Mouse (Mus musculus) hindbrain, embryonic 15.5 days (tissue): Measurements from ENCODE around the gene Npas3. TPM values are rescaled to one million over a fixed set of nuclear protein-coding genes. Genes with fewer than 3 reads are reported as not detected.
A peak's percentile ranks its signal among the peaks of the same experiment; 100 is the strongest.

ENCODE experiments used
- ATAC-seq: fragments of 200-750 bp; cut with Nextera tagmentation; 2 replicates; pipeline ENCODE4 v1.8.0; 2017; ENCODE audit warnings: low read depth, moderate number of reproducible peaks, moderate TSS enrichment; ENCODE audit not compliant: low FRiP score
- H3K27ac ChIP-seq: fragments of 300-500 bp; sonication (generic); replicated peaks from 2 replicates; pipeline ENCODE4 v1.5.1; 2015; ENCODE audit warnings: mild to moderate bottlenecking, inconsistent platforms
- H3K27me3 ChIP-seq: fragments of 300-500 bp; sonication (generic); 2 replicates; pipeline ENCODE4 v1.6.1; 2015; ENCODE audit warnings: control low read depth, inconsistent platforms
- H3K36me3 ChIP-seq: fragments of 300-500 bp; sonication (generic); 2 replicates; pipeline ENCODE4 v1.6.1; 2015; ENCODE audit warnings: control low read depth, inconsistent platforms
- H3K4me1 ChIP-seq: fragments of 300-500 bp; sonication (generic); replicated peaks from 2 replicates; pipeline ENCODE4 v1.6.1; 2015; ENCODE audit warnings: control low read depth, inconsistent platforms
- H3K4me2 ChIP-seq: fragments of 300-500 bp; sonication (generic); 2 replicates; pipeline ENCODE4 v1.6.1; 2015; ENCODE audit warnings: moderate library complexity, mild to moderate bottlenecking, inconsistent platforms
- H3K4me3 ChIP-seq: fragments of 300-500 bp; sonication (generic); 2 replicates; pipeline ENCODE4 v1.5.1; 2015; ENCODE audit warnings: mild to moderate bottlenecking, inconsistent platforms
- H3K9ac ChIP-seq: fragments of 300-500 bp; sonication (generic); 2 replicates; pipeline ENCODE4 v1.6.1; 2015; ENCODE audit warnings: inconsistent platforms
- H3K9me3 ChIP-seq: fragments of 300-500 bp; sonication (generic); 2 replicates; pipeline ENCODE4 v1.6.1; 2016; ENCODE audit warnings: control low read depth, inconsistent platforms
- WGBS: fragments of 180-500 bp; shearing (Covaris S2); methylation state at CpG from one replicate; pipeline ENCODE4 v1.1.7; 2015; 5-methylcytosine and 5-hydroxymethylcytosine counted together
- polyA plus RNA-seq: library from polyadenylated mRNA; unstranded; fragments of >200 nt; fragmentation: Nextera tagmentation; extraction: Ambion mirVana; gene quantifications from 2 replicates; pipeline ENCODE4 v1.2.1, GENCODE M21; 2015

Npas3 gene
- polyA plus RNA-seq, 1 experiment from 2014 or later: 27.1 TPM

DNA sequence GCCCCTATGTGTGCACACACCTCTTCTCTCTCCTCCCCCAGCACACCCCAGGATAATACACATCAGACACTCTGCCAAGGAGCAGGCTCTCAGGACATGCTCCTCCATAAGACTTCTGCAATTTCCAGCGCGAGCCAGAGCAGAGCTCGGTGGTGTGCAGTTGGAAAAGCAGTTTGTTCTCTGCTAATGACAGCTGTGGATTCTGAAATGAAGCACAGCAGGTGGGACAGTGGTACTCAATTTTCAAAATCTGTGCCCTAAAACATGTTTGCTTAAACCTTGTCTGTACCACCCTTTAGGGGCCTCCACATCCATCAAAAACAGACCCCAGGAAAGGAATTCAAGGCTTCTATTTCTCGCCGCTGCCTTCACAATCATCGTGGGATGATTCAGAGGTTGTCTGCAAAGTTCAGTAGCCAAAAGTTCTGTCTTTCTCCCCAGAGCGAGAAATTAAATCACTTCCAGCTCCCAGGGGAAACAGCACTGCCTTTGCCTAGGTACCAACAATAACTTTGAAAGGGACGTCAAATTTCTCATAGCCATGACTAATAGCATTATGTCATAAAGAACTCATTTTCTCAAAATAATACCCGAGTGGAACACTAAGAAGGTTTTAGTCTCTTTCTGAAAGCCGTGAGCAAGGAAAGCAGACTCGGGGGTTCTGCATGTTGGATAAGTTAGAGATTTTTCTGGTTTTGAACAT, 533.5 kb downstream of the Npas3 start:
- Histone ChIP-seq H3K27me3 (no peaks in the 10 kb centered on the region), H3K4me3 (no peak overlapping the region), H3K9me3 (no peaks in the 10 kb centered on the region), H3K4me2 (no peak overlapping the region), H3K9ac (no peak overlapping the region), H3K4me1 (peaks cover 15% of the 10 kb centered on the region), H3K36me3 (no peaks in the 10 kb centered on the region), H3K27ac (no peak overlapping the region; the same call in 1 of the 2 replicates)
- ATAC-seq: no peak
- WGBS: 36% methylated on average over 11 of the region's 11 CpGs

DNA sequence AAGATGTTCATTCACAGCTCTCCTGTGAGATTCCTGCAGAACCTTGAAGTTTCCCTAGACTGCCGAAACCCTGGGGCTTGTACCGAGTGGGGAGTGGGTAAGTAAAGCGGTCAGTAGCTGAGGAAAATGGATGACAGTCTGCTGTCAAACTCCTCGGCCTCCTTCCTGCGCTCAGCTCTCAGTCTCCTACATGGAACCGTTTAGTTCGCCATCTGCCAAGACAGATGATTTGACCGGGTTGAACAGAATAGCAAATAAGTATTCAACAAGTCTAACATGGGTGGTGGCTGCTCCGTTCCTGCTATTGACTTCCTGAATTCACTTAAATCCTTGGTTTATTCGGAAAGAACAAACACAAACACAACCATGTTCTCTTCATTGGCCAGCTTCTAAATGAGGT, 541.0 kb downstream of the Npas3 start:
- no peak overlapping the region for H3K9ac ChIP-seq
- WGBS: 71% methylated on average over 10 of the region's 10 CpGs
- peaks cover 14% of the 10 kb centered on the region for H3K4me1 ChIP-seq
- H3K27ac ChIP-seq: no peak overlapping the region
- H3K4me3 ChIP-seq: no peak overlapping the region
- no peak overlapping the region for H3K4me2 ChIP-seq
- ATAC-seq: no peak
- H3K27me3 ChIP-seq: no peaks in the 10 kb centered on the region
- no peaks in the 10 kb centered on the region for H3K9me3 ChIP-seq
- H3K36me3 ChIP-seq: no peaks in the 10 kb centered on the region

DNA sequence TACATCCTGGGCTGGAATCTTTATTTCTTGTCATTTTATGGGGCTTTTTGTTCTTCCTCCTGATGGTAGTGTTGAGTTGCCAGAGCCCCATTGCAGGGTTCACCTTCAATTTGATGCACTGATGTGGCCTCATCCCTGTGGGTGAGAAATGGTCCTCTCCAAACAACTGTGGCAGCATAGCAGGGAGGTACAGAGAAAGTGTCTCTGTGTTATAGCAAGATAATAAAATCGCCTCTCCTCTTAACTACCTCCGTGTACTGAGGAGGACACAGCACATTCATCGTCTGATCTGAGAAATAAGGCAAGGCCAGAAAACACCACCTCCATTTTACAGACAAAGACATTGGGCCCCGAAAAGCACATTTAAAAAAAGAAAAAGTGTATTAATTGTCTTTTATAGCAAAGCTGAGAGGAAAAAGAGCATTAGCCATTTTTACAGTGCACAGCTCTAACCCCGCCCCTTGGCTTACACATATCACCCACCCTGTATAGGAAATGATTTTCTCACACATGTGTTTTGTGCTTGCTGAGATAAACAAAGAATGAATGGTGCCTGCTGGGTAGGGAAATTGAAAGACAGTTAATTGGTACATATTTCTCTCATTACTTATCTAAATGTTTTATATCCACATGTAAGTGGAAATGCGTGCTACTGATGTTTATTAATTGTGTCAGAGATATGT, 546.4 kb downstream of the Npas3 start:
- no peaks in the 10 kb centered on the region for H3K27me3 ChIP-seq
- H3K4me2 ChIP-seq: no peak overlapping the region
- H3K27ac ChIP-seq: no peak overlapping the region
- no peaks in the 10 kb centered on the region for H3K9me3 ChIP-seq
- ATAC-seq: peak; percentile 48; the same call in 1 of the 2 replicates
- H3K4me3 ChIP-seq: no peak overlapping the region
- H3K36me3 ChIP-seq: no peaks in the 10 kb centered on the region
- peaks cover 14% of the 10 kb centered on the region for H3K4me1 ChIP-seq
- WGBS: 81% methylated on average over 6 of the region's 6 CpGs
- no peak overlapping the region for H3K9ac ChIP-seq

DNA sequence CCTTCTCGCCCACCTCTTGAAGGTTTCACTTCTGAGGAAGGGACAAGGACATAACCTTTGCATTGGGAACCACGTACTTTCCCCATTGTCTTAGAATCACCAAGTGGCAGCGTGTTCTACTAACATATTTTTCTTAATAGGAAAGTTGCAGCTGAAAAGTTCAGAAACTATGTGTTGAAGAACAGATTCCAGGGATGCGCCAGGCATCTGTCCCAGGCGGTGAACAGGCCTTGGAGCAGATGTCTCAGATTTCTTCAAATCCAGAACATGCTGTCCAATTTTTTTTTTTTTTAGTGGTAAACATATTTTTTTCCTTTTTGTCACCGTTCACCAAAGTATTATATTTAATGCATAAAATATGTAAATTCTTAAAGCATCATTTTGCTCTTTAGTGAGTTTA, 553.4 kb downstream of the Npas3 start:
- Histone ChIP-seq H3K27me3 (no peaks in the 10 kb centered on the region), H3K9ac (no peak overlapping the region), H3K4me1 (peaks cover 12% of the 10 kb centered on the region), H3K4me3 (no peak overlapping the region), H3K9me3 (no peaks in the 10 kb centered on the region), H3K4me2 (no peak overlapping the region), H3K36me3 (no peaks in the 10 kb centered on the region), H3K27ac (no peak overlapping the region)
- WGBS: 85% methylated on average over 6 of the region's 6 CpGs
- ATAC-seq: no peak

DNA sequence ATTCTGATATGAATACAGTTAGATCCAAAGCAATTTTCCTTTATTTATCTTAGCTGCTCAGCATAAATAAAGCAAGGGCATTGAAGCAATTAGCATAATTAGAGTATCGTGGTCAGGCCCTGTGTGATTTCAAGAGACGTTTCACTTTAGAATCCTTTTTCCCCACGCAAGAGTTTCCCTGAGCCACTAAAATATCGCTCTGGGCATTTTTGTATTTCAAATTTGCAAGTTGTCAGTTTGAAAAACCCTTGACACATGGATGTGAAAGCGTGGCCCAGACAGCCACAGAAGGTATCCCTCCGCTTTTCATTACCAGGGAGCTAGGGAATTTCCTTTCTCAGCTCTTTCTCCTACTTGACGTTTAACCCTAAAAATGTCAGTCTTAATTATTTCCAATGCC, 553.9 kb downstream of the Npas3 start:
- 38% methylated on average over 7 of the region's 7 CpGs for WGBS
- no peaks in the 10 kb centered on the region for H3K36me3 ChIP-seq

GRCm38 (mm10) chr12:53810081-53810480, 561.6 kb downstream of the Npas3 start:
- Histone ChIP-seq H3K27me3 (no peaks in the 10 kb centered on the region), H3K36me3 (no peaks in the 10 kb centered on the region), H3K9ac (no peak overlapping the region), H3K27ac (no peak overlapping the region), H3K4me3 (no peak overlapping the region), H3K4me2 (no peak overlapping the region), H3K9me3 (no peaks in the 10 kb centered on the region), H3K4me1 (peaks cover 4% of the 10 kb centered on the region)
- ATAC-seq: no peak
- WGBS: 95% methylated on average over 2 of the region's 2 CpGs

More for the DNA sequence above, 553.9 kb downstream of the Npas3 start:
- H3K27ac ChIP-seq: no peak overlapping the region
- H3K9ac ChIP-seq: no peak overlapping the region
- no peak for ATAC-seq
- H3K4me1 ChIP-seq: peaks cover 12% of the 10 kb centered on the region
- no peak overlapping the region for H3K4me3 ChIP-seq
- H3K4me2 ChIP-seq: no peak overlapping the region
- H3K9me3 ChIP-seq: no peaks in the 10 kb centered on the region
- H3K27me3 ChIP-seq: no peaks in the 10 kb centered on the region

- ATAC-seq: no peak
- Histone ChIP-seq H3K9ac (no peak overlapping the region), H3K4me1 (peaks cover 5% of the 10 kb centered on the region; the same call in 1 of the 2 replicates), H3K4me2 (no peak overlapping the region), H3K27me3 (no peaks in the 10 kb centered on the region), H3K27ac (no peak overlapping the region), H3K9me3 (no peaks in the 10 kb centered on the region), H3K36me3 (no peaks in the 10 kb centered on the region), H3K4me3 (no peak overlapping the region)
- 94% methylated on average over 7 of the region's 7 CpGs for WGBS
Measured at GRCm38 (mm10) chr12:53814291-53814690, 565.8 kb downstream of the Npas3 start.

- no peaks in the 10 kb centered on the region for H3K27me3 ChIP-seq
- no peak overlapping the region for H3K4me2 ChIP-seq
- 93% methylated on average over 4 of the region's 4 CpGs for WGBS
- no peak overlapping the region for H3K9ac ChIP-seq
- H3K27ac ChIP-seq: no peak overlapping the region
- no peaks in the 10 kb centered on the region for H3K9me3 ChIP-seq
- H3K4me3 ChIP-seq: no peak overlapping the region
- ATAC-seq: no peak
- peaks cover 12% of the 10 kb centered on the region; the same call in 1 of the 2 replicates for H3K4me1 ChIP-seq
- H3K36me3 ChIP-seq: no peaks in the 10 kb centered on the region
Measured at GRCm38 (mm10) chr12:53819982-53820381, 571.5 kb downstream of the Npas3 start.

- WGBS: 58% methylated on average over 4 of the region's 4 CpGs
- Histone ChIP-seq H3K9ac (no peak overlapping the region), H3K9me3 (no peaks in the 10 kb centered on the region), H3K27ac (no peak overlapping the region), H3K4me1 (peaks cover 26% of the 10 kb centered on the region; the same call in 1 of the 2 replicates), H3K4me3 (no peak overlapping the region), H3K27me3 (no peaks in the 10 kb centered on the region), H3K36me3 (no peaks in the 10 kb centered on the region), H3K4me2 (no peak overlapping the region)
- ATAC-seq: no peak
Measured at GRCm38 (mm10) chr12:53822881-53823280, 574.4 kb downstream of the Npas3 start.

DNA sequence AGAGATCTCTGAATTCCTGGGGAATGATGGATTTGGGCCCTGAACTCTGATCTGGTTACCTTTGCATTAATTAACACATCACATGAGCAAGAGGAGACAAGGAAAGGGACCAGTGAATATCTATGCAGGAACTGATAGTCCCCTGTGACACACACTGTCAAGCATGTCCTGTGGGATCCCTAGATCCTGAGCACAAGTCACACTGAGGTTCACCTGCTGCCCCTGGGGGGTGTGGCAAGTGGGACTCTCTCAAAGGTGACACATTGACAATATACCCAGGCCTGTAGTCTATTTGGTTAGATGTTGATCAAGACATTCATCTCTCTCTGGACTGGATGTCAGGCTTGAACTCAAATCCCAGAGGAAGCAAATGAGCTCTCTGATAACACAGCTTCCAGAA, 576.8 kb downstream of the Npas3 start:
- Histone ChIP-seq H3K4me1 (peaks cover 21% of the 10 kb centered on the region; the same call in 1 of the 2 replicates), H3K9me3 (no peaks in the 10 kb centered on the region), H3K9ac (no peak overlapping the region), H3K27me3 (no peaks in the 10 kb centered on the region), H3K27ac (no peak overlapping the region), H3K4me3 (no peak overlapping the region), H3K36me3 (no peaks in the 10 kb centered on the region), H3K4me2 (no peak overlapping the region)
- ATAC-seq: no peak

- peaks cover 21% of the 10 kb centered on the region; the same call in 1 of the 2 replicates for H3K4me1 ChIP-seq
- H3K9me3 ChIP-seq: no peaks in the 10 kb centered on the region
- no peak overlapping the region for H3K9ac ChIP-seq
- no peak overlapping the region for H3K27ac ChIP-seq
- 49% methylated on average over 12 of the region's 12 CpGs for WGBS
- no peak overlapping the region for H3K4me3 ChIP-seq
- no peaks in the 10 kb centered on the region for H3K36me3 ChIP-seq
- no peak overlapping the region for H3K4me2 ChIP-seq
- ATAC-seq: peak; percentile 28
- H3K27me3 ChIP-seq: no peaks in the 10 kb centered on the region
Measured at GRCm38 (mm10) chr12:53825898-53826605, 577.6 kb downstream of the Npas3 start.

DNA sequence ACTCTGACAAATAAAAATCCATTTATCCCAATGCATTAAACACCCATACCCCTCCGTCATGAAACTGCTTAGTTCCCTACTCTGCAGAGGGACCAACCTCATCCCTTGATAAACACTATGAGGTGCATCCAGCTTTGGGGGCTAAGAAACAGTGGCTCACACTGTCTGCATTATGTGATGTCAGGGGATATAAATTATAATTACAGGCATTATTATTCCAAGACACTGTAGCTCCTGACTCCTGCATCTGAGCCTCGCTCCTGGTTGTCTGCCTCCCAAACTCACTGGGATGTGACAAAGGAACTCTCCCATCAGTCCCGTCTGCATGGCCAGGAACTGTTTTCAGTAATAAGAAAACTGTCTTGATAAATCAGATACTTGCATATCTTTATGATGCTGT, 578.3 kb downstream of the Npas3 start:
- Histone ChIP-seq H3K4me1 (peaks cover 22% of the 10 kb centered on the region; the same call in 1 of the 2 replicates), H3K4me2 (no peak overlapping the region), H3K27me3 (no peaks in the 10 kb centered on the region), H3K36me3 (no peaks in the 10 kb centered on the region), H3K9ac (no peak overlapping the region), H3K4me3 (no peak overlapping the region), H3K27ac (no peak overlapping the region; the same call in 1 of the 2 replicates), H3K9me3 (no peaks in the 10 kb centered on the region)
- 42% methylated on average over 3 of the region's 3 CpGs for WGBS
- no peak for ATAC-seq
